Mouse (Mus musculus) heart, postnatal 0 days (tissue): ENCODE measurements around the gene Epha8.

Experiments
- CTCF ChIP-seq: IDR thresholded peaks from 2 replicates; pipeline ENCODE4 v1.5.1; 2016; ENCODE audit warnings: antibody characterized with exemption, control low read depth, low read depth
- EP300 ChIP-seq: IDR thresholded peaks from 2 replicates; pipeline ENCODE4 v1.6.1; 2016; ENCODE audit warnings: antibody characterized with exemption, low read depth

GRCm38 (mm10) chr4:136911804-136912203 is 44.8 kb downstream of the Epha8 start:
- TF ChIP-seq EP300 (no peak), CTCF (no peak)
